Mouse (Mus musculus) midbrain, embryonic 11.5 days (tissue): ENCODE results near the gene Parp16. TPM values are rescaled to one million over a fixed set of nuclear protein-coding genes. Genes with fewer than 3 reads are reported as not detected.
A peak's percentile ranks its signal among the peaks of the same experiment; 100 is the strongest.

Experiments used
- ATAC-seq: fragments of 200-750 bp; cut with Nextera tagmentation; 2 replicates; pipeline ENCODE4 v1.8.0; 2017; ENCODE audit warnings: moderate TSS enrichment, moderate library complexity; ENCODE audit not compliant: low FRiP score
- DNase-seq: peaks from one replicate; pipeline ENCODE4 v3.0.0; 2015; ENCODE audit warnings: low spot score; ENCODE audit errors: missing footprints
- H3K27ac ChIP-seq: fragments of 300-500 bp; sonication (generic); 2 replicates; pipeline ENCODE4 v1.5.1; 2014; ENCODE audit warnings: low read depth, low read length
- H3K27me3 ChIP-seq: fragments of 300-500 bp; sonication (generic); 2 replicates; pipeline ENCODE4 v1.6.1; 2014; ENCODE audit warnings: mild to moderate bottlenecking, low read length, moderate library complexity, mixed read lengths; ENCODE audit not compliant: control insufficient read depth, insufficient read depth
- H3K36me3 ChIP-seq: fragments of 300-500 bp; sonication (generic); 2 replicates; pipeline ENCODE4 v1.6.1; 2014; ENCODE audit warnings: mild to moderate bottlenecking, low read length, moderate library complexity, mixed read lengths; ENCODE audit not compliant: control insufficient read depth, insufficient read depth
- H3K4me1 ChIP-seq: fragments of 300-500 bp; sonication (generic); 2 replicates; pipeline ENCODE4 v1.6.1; 2014; ENCODE audit warnings: low read length; ENCODE audit not compliant: control insufficient read depth, insufficient read depth
- H3K4me2 ChIP-seq: fragments of 300-500 bp; sonication (generic); 2 replicates; pipeline ENCODE4 v1.6.1; 2014; ENCODE audit warnings: mild to moderate bottlenecking, moderate library complexity
- H3K4me3 ChIP-seq: fragments of 300-500 bp; sonication (generic); 2 replicates; pipeline ENCODE4 v1.5.1; 2014; ENCODE audit warnings: low read depth, low read length
- H3K9ac ChIP-seq: fragments of 300-500 bp; sonication (generic); 2 replicates; pipeline ENCODE4 v1.6.1; 2014; ENCODE audit warnings: low read length
- H3K9me3 ChIP-seq: fragments of 300-500 bp; sonication (generic); 2 replicates; pipeline ENCODE4 v1.6.1; 2016; ENCODE audit warnings: low read length; ENCODE audit not compliant: control insufficient read depth
- WGBS: fragments of 180-500 bp; shearing (Covaris S2); extraction: QIAGEN DNeasy Blood & Tissue Kit; methylation state at CpG from one replicate; pipeline ENCODE4 v1.1.7; 2014; 5-methylcytosine and 5-hydroxymethylcytosine counted together
- polyA plus RNA-seq: library from polyadenylated mRNA; unstranded; fragments of >200 nt; fragmentation: Nextera tagmentation; extraction: Ambion mirVana; gene quantifications from 2 replicates; pipeline ENCODE4 v1.2.1, GENCODE M21; 2014

The Parp16 gene
- polyA plus RNA-seq, 1 experiment from 2014 or later, result 6.4 TPM

DNA sequence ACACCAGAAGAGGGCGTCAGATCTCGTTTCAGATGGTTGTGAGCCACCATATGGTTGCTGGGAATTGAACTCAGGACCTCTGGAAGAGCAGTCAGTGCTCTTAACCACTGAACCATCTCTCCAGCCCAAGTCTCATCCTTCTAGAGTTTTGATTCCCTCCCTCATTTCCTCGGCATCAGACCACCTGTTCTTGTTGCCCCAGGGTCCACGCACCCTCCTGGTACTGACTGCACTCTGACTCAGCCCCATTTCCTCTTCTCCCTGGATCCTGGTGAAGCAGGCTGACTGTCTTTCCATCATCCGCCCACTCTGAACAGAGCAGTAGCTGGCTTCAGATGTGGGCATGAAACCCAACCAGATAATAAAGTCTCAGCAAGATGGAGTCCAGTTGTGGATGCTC lies 46.8 kb downstream of the Parp16 start:
- no peak overlapping the region for H3K9ac ChIP-seq
- 73% methylated on average over 5 of the region's 5 CpGs for WGBS
- no peaks in the 10 kb centered on the region for H3K9me3 ChIP-seq
- H3K27ac ChIP-seq, result no peak overlapping the region
- H3K36me3 ChIP-seq, result no peaks in the 10 kb centered on the region
- H3K4me2 ChIP-seq, result no peak overlapping the region
- no peaks in the 10 kb centered on the region for H3K27me3 ChIP-seq
- H3K4me1 ChIP-seq, result peaks cover 4% of the 10 kb centered on the region
- H3K4me3 ChIP-seq, result no peak overlapping the region
- ATAC-seq, result no peak
- no peak for DNase-seq

DNA sequence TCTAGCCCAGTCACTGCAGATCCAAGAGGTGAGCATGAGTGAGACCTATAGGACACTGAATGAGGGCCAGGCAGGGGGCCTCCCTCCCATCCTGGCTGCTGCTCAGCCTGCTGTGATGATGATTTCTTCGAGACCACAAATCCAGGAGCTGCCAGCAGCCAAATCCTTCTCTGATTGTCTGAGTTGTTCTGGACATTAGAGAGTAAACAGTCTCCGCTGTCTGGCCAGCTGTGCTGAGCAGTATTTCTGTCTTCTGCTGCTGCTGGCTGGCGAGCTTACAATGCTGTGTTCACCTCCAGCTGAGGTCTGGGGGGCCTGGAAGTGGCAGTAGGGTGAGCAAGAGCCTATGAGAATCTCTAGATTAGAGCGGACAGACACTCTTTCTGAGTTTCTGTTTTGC lies 48.1 kb downstream of the Parp16 start:
- no peaks in the 10 kb centered on the region for H3K9me3 ChIP-seq
- no peak for ATAC-seq
- no peaks in the 10 kb centered on the region for H3K36me3 ChIP-seq
- peak; percentile 79 for DNase-seq
- no peaks in the 10 kb centered on the region for H3K27me3 ChIP-seq
- H3K4me1 ChIP-seq, result peaks cover 4% of the 10 kb centered on the region
- no peak overlapping the region for H3K9ac ChIP-seq
- H3K4me2 ChIP-seq, result no peak overlapping the region
- 50% methylated on average over 4 of the region's 4 CpGs for WGBS
- peak overlapping the region; percentile 40; the same call in 1 of the 2 replicates for H3K27ac ChIP-seq
- H3K4me3 ChIP-seq, result no peak overlapping the region

DNA sequence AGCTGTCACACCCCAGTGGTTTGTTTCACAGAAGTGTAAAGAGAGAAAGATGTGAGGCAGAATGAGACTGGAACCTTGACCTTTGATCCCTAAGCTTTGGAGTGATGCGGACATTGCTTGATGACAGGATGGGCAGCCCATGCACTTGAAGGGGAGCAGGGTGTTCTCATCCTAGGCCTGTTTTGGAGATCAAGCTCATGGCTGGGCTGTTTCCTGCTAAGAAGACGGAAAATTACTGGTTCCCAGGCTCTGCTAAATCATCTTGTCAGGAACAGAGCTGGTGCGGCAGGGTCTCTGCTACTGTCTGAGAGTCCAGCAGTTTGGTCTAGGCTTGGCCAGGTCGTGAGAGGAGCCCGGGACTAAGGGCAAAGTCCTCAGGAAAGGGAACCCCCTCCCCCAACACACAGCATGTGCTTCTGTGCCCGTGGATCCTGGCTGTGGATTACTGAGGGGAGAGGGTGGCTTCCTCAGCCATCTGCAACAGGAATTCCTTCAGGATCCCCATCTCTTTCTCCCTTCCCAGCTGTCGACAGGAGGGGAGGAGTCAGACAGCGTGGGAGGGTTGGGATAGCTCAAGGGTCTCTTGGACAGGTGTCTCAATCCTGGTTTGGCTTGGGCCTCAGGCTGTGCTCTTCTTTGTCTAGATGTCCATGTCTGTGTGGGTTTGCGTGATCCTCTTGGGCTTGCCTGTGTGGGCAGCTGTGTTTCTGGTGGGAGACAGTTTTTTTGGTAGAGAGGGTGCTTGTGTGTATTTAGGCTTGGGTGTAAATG lies 49.1 kb downstream of the Parp16 start:
- Histone ChIP-seq H3K4me1 (peaks cover 4% of the 10 kb centered on the region), H3K4me3 (no peak overlapping the region), H3K4me2 (no peak overlapping the region), H3K27ac (no peak overlapping the region), H3K9me3 (no peaks in the 10 kb centered on the region), H3K27me3 (no peaks in the 10 kb centered on the region), H3K9ac (no peak overlapping the region), H3K36me3 (no peaks in the 10 kb centered on the region)
- DNase-seq (peak; percentile 73), ATAC-seq (no peak)
- 56% methylated on average over 9 of the region's 9 CpGs for WGBS

DNA sequence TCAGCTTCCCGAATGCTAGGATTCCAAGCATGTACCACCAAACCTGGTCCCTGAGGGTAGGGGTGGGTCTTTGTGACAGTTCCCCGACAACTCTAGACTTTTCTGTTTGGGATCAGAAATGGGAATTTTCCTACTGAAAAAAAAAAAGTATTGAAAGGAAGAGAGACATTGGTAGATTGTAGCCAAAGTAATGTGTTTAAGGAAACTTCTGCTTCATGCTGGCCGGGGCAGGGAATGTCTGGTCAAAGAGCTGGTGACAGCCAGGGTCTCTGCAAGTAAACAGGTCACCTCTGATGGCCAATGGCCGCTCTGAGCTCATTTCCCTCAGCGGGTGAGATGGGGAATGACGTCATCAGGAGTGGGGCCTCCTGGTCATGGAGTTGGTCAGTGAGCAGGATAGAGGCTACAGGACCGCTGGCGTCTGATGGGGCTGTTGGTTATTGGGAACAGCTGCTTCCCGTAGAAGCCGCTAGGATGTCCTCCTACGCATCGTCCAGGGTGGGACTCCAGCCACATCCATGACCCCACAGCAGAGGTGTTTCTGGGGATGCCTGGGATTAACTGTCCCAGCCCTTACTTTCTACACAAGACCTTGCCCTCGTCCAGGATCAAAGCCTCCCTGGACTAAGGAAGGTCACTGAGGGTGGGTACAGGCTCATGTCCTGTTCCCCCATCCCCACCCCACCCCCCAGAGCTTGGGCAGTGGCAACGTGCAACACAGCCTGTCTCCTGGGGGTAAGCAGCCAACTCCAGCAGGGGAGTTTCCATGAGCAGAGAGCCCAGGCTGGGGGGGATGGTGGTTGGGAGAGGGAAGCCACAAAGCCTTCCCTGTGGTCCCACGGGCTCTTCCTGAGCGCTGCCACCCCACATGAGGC lies 52.6 kb downstream of the Parp16 start:
- no peaks in the 10 kb centered on the region for H3K9me3 ChIP-seq
- H3K27ac ChIP-seq, result no peak overlapping the region
- H3K36me3 ChIP-seq, result no peaks in the 10 kb centered on the region
- no peaks in the 10 kb centered on the region for H3K27me3 ChIP-seq
- peaks cover 4% of the 10 kb centered on the region for H3K4me1 ChIP-seq
- H3K4me3 ChIP-seq, result no peak overlapping the region
- ATAC-seq (no peak), DNase-seq (no peak)
- no peak overlapping the region for H3K4me2 ChIP-seq
- no peak overlapping the region for H3K9ac ChIP-seq
- WGBS, result 79% methylated on average over 16 of the region's 16 CpGs

DNA sequence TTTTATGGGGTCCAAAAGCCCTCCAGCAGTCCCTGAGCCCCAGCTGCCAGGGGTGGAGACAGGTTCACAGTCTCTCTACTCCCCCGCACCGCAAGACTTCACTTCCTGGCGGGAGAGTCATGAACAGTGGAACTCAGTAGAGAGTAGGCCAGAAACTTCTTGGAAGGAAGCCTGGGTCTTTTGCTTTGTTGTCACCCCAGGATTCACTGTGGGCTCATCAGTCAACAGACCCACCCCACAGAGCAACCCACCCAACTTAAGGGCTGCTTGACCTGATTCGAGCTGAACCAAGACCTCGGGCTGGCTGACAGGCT lies 53.2 kb downstream of the Parp16 start:
- H3K4me3 ChIP-seq, result no peak overlapping the region
- no peaks in the 10 kb centered on the region for H3K27me3 ChIP-seq
- no peaks in the 10 kb centered on the region for H3K36me3 ChIP-seq
- H3K4me2 ChIP-seq, result no peak overlapping the region
- H3K4me1 ChIP-seq, result peaks cover under 1% of the 10 kb centered on the region; the same call in 1 of the 2 replicates
- ATAC-seq (no peak), DNase-seq (no peak)
- H3K27ac ChIP-seq, result no peak overlapping the region
- 92% methylated on average over 5 of the region's 5 CpGs for WGBS
- H3K9me3 ChIP-seq, result no peaks in the 10 kb centered on the region
- no peak overlapping the region for H3K9ac ChIP-seq

DNA sequence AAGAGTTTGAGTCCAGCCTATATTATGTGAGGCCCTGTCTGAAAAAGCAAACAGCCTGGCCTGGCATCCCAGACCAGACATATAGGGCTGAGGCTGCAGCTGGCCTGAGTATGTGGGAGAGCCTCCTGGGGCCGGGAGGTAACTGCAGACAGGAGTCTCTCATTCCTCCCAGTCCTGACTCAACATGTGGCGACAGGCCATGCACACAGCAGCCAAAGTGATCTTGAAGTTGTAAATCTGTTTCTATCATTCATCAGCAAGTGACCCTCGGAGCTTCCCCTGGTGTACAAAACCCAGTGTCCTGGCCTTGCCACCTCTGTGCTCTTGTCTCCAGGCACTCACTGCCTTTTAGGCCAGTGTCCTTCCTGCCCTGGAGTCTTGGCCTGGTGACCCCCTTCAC lies 56.9 kb downstream of the Parp16 start:
- no peaks in the 10 kb centered on the region for H3K36me3 ChIP-seq
- no peaks in the 10 kb centered on the region for H3K9me3 ChIP-seq
- no peak for DNase-seq
- no peak overlapping the region for H3K9ac ChIP-seq
- no peak overlapping the region for H3K4me3 ChIP-seq
- ATAC-seq, result no peak
- no peak overlapping the region for H3K27ac ChIP-seq
- H3K27me3 ChIP-seq, result no peaks in the 10 kb centered on the region
- 82% methylated on average over 3 of the region's 3 CpGs for WGBS
- H3K4me2 ChIP-seq, result no peak overlapping the region
- H3K4me1 ChIP-seq, result no peaks in the 10 kb centered on the region

DNA sequence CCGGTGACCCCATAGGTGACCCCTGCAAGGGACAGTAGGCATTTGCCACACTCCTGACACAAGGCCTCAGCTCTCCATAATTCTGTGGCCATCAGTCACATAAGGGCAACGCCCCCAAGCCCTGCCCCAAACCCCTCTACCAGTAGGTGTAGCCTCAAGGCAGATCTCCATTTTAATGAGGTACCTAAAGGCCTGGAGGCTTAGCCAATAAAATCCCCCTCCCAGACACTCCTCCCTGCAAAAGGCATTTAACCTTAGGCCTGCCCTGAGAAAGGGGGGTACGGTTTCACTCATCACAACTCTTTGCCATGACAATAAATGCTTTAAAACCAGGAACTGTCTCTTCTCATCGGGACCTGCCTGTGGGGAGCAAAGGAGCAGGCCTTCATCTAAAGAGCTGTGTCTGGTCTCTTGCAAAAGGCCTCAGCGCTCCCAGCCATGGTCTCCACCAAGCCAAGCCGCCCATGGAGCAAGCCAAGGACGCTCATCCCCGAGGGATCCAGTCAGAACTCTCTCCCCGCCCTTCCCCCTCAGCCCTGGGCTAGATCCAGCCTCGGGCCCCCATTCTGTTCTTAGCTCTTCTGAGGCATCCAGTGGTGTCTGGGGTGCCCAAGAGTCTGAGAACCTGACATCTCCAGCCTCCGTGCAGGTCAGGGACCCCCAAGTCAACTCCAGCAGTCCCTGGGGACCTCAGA lies 60.9 kb downstream of the Parp16 start:
- no peaks in the 10 kb centered on the region for H3K36me3 ChIP-seq
- no peak overlapping the region for H3K4me2 ChIP-seq
- WGBS, result 69% methylated on average over 11 of the region's 11 CpGs
- no peaks in the 10 kb centered on the region for H3K4me1 ChIP-seq
- no peaks in the 10 kb centered on the region for H3K9me3 ChIP-seq
- no peaks in the 10 kb centered on the region for H3K27me3 ChIP-seq
- DNase-seq, result peak; percentile 31
- ATAC-seq, result no peak
- H3K9ac ChIP-seq, result no peak overlapping the region
- no peak overlapping the region for H3K4me3 ChIP-seq
- no peak overlapping the region for H3K27ac ChIP-seq

DNA sequence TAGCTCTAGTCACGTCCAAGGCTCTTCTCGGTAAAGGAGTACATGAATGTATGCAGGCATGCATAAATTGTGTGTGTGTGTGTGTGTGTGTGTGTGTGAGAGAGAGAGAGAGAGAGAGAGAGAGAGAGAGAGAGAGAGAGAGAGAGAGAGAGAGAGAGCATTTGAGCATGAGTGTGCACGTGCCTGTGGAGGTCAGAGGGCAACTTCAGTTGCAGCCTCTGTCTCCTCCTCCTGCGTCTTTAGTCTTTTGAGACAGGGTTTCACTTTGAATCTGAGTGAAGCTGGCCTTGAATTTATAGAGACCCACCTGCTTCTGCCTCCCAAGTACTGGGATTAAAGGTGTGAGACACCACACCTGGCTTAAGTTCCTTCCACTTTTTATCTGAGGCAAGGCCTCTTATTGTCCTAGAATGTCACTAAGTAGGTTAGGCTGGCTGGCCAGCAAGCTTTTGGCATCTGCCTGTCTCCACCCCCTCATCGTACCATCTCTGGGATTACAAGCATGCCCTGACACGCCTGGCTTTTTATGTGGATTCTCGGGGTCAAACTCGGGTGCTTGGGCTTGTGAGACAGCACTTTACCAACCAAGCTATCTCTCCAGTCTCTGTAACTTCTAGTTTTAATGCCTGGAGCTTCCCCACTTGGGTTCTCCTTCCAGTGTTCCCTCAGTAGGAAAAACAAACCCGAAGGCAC lies 62.2 kb downstream of the Parp16 start:
- 59% methylated on average over 9 of the region's 9 CpGs for WGBS
- no peak overlapping the region for H3K27ac ChIP-seq

More for the DNA sequence above, 62.2 kb downstream of the Parp16 start:
- DNase-seq (peak; percentile 65), ATAC-seq (no peak)
- no peak overlapping the region for H3K4me2 ChIP-seq
- H3K4me3 ChIP-seq, result no peak overlapping the region
- H3K36me3 ChIP-seq, result no peaks in the 10 kb centered on the region
- no peak overlapping the region for H3K9ac ChIP-seq
- H3K27me3 ChIP-seq, result no peaks in the 10 kb centered on the region
- H3K9me3 ChIP-seq, result no peaks in the 10 kb centered on the region
- no peaks in the 10 kb centered on the region for H3K4me1 ChIP-seq
